Mouse (Mus musculus): ENCODE measurements around the gene Slx4ip. TPM values are rescaled to one million over a fixed set of nuclear protein-coding genes. Genes with fewer than 3 reads are reported as not detected.
"Not testable (repeated sequence)": the region's sequence is repeated elsewhere in the genome, so short reads cannot be mapped to it uniquely, and the experiment has no call there.

Slx4ip gene
- total RNA-seq (2021): 1 to 10 TPM; 6.7 to 8.1 TPM

- peak; percentile 92 for DNase-seq (ENCODE audit: extremely low spot score in 1 of 2, low spot score in 1 of 2)
These were observed at the start of gene Slx4ip, which contains the start of the genes AL731706.1 and Mkks for GRCm38 (mm10) chr2:136891068-136891950. TSS of gene Slx4ip (plus strand) at chr2:136891218. TSS of gene AL731706.1 (minus strand) at chr2:136891389. TSS of gene Mkks (minus strand) at chr2:136891389.

DNA sequence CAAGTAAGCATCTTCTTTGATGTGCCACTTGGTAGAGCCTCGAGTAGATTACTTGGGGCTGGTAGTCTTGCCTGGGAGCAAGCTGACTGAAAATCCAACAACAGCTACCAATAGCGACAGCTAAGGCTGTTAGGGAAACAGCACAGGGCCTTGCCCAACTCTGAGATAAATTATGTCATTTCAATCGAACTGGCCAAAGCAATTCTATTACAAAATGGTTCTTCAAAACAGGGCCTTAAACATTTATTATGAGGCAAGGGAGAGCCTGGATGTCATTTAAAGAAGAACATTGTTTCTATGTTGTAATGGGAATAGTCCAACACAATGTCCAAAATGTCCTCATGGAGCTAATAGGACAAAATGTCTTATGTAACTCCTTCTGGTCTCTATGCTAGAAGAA is 40.7 kb upstream of the Slx4ip start:
- DNase-seq (ENCODE audit: extremely low spot score in 1 of 2, low spot score in 1 of 2): no peak

- DNase-seq (ENCODE audit: extremely low spot score in 1 of 2, low spot score in 1 of 2): no peak
These were observed 36.3 kb upstream of the Slx4ip start for GRCm38 (mm10) chr2:136854543-136855388.

DNA sequence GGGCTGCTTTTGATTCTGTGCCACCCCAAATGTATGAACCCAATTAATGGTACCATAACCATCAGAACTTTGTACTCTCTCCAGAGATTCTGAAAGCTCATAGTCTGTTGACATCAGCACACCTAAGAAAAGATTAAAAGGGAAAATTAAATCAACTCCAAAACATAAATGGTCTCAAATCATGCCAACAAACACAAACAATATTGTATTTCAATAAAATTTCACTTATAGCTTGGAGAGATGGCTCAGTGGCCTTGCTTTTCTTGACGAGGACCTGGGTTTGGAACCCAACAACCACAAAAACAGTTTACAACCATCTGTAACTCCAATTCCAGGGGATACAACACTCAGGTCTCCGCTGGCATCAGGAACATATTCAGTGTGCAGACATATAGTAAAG is 5.4 kb upstream of the Slx4ip start, which contains the start of gene AL731706.2:
Gene AL731706.2 (minus strand): TSS at position 101 of the 400 bp plus-strand sequence.
- DNase-seq (ENCODE audit: extremely low spot score in 1 of 2, low spot score in 1 of 2): no peak

DNA sequence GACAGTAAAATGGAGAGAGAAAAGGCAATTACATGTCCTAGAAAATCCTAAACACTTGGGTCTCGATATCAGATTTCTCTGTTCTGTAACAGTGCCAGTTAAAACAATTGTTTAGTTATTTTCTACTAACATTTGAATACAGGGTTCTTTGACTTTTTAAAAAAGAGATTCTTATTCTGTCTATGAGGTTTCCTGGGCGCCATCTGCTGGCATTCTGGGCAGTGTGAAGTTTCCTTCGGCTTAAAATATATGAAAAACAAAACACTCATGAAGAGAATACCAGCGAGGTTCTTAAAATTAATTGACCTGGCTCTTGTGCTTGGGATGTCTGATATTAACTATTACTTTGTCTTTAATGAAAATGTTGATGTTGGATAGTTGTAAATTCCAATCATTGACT is 4.2 kb upstream of the Slx4ip start:
- peak in 1 of 2 experiments; percentile 63 for DNase-seq (ENCODE audit: extremely low spot score in 1 of 2, low spot score in 1 of 2)

DNA sequence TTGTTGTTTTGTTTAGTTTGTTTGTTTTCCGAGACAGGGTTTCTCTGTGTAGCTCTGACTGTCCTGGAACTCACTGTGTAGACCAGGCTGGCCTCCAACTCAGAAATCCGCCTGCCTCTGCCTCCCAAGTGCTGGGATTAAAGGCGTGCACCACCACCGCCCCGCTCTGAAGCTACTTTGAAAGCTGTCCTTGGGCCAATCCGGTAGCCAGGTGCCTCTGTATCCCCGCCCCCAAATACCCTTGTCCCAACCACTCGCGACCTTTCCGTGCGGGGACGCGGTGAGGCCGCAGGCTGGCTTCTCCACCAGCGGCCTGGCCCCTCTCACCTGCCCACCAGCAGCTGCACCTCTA is 326 bp upstream of the Slx4ip start:
- not testable (repeated sequence) for DNase-seq (ENCODE audit: extremely low spot score in 1 of 2, low spot score in 1 of 2)

DNA sequence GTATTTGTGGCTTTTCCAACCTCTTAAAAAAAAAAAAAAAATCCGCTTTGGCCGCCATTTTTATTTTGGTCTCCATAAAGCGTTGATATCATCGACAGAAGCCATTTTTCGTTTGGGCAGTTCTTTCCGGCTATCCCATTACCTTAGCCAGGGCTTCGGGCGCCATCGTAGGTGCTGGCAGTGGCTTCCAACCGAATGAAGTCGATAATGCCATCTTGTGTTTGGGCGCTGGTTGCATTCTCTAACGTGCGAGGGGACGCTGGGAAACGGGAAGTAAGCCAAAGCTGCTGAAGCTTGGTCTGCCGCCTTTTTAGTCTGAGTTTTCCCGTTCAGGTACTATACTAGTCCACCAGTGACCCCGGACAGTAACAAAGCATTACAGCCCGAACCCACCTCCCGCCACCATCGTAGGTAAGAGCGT is 943 bp downstream of the Slx4ip start:
- DNase-seq (ENCODE audit: extremely low spot score in 1 of 2, low spot score in 1 of 2): peak; percentile 79 to 87

DNA sequence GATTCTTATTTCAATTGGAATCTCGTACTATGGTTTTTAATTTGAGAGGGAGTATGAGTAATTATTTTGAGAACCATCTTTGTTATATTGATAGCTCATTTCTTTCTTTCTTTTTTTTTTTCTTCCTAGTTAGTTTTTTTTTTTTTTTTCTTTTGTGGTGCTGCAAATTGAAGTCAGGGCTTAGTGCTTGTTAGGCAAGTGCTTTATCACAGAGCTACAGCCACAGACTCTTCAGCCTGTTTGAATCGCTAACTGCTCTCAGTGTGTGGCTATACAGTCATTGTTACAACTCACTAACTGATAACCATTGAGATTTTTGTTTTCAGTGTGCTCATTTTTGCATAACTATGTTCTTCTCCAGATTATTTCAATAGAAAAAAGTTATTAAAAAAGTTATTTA is 3.5 kb downstream of the Slx4ip start:
- DNase-seq (ENCODE audit: extremely low spot score in 1 of 2, low spot score in 1 of 2): no peak

DNA sequence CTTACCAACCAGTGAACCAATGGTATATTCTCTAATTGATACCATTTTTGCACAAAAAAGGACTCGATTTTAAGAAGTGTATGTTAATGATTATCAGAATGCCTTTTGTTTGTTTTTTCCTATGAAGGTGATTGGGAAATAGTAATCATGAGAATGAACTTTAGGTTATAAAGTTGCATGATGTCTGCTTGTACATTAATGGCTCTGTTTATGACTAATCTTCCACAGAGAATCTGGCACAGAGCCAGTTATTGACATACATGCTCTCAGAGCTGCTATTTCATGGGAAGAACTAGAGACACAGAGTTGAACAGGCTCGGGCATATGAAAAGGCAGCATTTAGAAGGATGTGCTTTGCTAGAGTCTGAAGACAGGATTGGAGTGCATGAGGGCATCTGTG is 5.1 kb downstream of the Slx4ip start:
- DNase-seq (ENCODE audit: extremely low spot score in 1 of 2, low spot score in 1 of 2): no peak

GRCm38 (mm10) chr2:136908596-136908995 is 17.6 kb downstream of the Slx4ip start:
- DNase-seq (ENCODE audit: extremely low spot score in 1 of 2, low spot score in 1 of 2): no peak

DNA sequence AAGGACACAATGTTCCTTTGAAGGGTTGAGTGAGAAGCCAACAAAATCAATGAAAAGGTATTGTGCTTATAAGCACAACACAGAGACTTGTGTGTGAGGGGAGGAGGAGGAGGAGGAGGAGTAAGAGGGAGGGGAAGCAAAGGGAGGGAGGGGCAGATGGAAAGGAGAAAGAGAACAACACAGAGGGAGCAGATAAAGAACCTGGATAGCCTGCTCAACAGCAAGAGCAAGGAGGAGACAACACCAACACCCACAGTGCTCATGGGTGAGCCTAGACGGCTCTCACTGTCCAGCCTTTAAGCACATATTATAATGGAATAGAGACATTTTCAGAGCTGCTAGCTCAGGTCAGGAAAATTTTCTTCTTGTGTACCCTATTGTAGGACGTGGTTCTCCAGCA is 18.3 kb downstream of the Slx4ip start:
- DNase-seq (ENCODE audit: extremely low spot score in 1 of 2, low spot score in 1 of 2): no peak

DNA sequence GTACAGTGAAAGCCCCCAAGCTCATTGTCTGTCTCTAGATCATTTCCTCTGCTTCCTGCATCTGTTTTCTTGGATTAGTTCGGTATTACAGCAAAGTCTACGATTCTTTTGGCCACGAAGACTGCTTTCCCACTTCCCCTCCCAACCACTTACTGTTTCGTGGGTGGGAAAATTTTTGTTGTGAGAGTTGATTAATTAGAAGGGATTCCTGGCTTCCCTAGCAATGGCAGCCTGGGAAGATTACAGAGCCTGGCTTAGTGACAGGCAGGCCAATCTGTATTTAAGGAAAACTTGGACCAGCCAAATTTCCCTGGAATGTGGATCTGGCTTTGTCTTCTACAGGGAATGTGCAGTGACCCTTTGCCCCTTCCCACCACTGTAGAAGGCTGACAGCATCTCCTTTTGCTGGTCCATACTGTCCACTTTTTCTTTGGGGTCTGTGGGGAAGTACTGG is 21.0 kb downstream of the Slx4ip start:
- DNase-seq (ENCODE audit: extremely low spot score in 1 of 2, low spot score in 1 of 2): no peak

DNA sequence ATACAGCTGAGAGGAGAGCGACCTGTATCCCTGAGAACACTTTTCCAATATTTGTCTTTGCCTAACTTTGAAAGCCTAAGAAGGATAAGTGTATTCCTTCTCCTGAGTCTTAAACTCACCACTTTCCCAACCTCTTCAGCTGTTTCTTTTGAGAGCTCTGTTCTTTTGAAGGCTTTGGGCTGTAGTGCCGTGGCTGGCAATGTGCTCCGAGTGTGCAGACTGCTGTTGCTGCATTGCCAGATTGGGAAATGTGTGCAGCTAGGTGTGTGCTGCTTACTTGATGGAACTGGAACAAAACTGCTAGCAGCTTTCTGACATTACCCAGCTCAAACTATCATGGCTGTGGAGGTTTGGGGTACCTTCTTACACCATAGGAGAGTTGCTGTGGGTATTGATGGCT is 22.0 kb downstream of the Slx4ip start:
- no peak for DNase-seq (ENCODE audit: extremely low spot score in 1 of 2, low spot score in 1 of 2)

GRCm38 (mm10) chr2:136914334-136914902 is 23.4 kb downstream of the Slx4ip start:
- DNase-seq (ENCODE audit: extremely low spot score in 1 of 2, low spot score in 1 of 2): no peak

DNA sequence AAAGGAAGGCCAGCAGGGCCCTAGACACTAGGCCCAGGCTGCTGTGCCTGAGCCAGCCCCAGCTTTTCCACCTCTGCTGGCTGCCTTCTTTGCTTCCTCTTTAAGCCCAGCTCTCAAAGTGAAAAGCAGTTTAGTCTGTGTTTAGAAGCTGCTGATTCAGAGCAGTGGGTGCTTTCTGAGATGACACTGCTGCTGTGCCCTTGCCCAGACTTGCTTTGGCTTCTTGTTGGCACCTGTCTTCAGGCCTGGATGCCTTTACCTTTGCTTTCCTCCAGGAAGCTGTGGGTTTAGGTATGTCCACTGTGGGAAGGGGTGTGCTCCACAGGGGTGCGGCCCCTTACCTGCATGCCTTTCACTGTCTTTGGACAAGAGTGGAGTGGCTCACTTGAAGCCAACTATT is 28.4 kb downstream of the Slx4ip start:
- no peak for DNase-seq (ENCODE audit: extremely low spot score in 1 of 2, low spot score in 1 of 2)

DNA sequence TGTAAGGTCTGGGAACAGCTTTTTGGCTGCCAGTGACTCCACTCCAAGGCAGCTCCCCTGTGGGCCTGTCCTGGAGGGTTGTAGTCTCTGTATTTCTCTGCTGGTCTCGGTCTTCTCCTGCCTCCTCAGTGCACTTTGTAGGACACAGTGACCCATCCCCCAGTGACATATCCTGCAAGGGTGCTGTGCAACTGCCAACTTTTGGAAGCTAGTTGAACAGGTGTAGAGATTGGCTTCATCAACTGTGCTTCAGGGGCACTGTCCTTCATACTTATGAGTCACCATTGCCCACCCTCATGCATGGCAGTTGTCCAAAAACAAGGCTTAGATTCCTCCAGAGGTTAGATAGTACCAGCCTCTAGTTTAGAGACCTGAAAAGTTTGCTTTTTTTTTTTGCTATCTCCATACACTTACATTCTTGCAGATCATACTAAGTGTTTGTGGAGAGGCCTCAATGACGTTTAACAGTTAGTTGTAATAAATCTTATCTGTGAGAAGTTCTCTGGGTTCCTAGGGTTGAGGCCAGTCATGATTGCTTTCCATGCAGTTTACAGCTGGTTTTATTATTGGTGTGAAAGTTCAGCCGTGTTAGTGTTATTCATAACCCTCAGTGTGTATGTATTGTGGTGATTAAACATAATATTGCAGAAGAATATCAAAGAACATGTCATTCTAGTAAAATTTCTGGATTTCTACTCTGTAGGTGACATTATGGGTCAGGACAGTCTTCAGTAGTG is 29.4 kb downstream of the Slx4ip start:
- DNase-seq (ENCODE audit: extremely low spot score in 1 of 2, low spot score in 1 of 2): no peak

DNA sequence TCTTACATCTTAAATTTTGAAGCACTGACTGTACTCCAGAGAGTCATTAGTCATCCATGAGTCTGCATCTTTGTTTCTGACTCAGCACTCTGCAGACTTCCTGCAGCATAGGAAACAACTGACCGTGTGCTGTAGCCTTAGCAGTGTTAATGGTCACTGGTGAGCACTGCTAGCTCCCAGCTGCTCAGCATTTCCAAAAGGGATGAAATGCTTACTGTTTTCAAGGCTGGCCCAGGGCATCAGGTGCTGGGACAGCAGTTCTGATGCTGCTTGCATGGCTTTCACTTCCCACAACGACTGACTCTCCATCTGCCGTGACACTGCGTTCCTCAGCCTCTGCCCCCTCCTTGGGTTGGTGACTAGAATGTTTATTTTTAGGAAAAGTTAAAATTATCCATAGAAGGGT is 30.0 kb downstream of the Slx4ip start:
- DNase-seq (ENCODE audit: extremely low spot score in 1 of 2, low spot score in 1 of 2): no peak

- DNase-seq (ENCODE audit: extremely low spot score in 1 of 2, low spot score in 1 of 2): no peak
These were observed 45.6 kb downstream of the Slx4ip start for GRCm38 (mm10) chr2:136936391-136937288.

DNA sequence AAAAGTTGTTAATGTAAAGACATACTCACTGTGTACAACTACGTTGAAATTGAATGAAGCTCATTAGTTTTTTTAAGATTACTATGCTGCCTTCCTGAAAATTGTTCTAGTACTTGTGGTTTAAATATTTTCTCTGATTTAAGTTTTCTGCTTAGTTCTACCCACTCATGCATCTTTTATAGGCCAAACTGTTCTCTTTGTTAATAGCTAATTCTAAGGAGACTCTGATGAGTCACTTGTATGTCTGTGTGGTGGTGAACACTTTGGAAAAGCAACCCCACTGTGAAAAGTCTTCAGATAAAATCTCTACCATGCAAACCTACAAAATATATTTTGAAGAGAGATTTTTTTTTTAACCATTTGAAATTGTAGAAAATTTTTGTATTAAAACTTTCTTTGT is 47.2 kb downstream of the Slx4ip start:
- no peak for DNase-seq (ENCODE audit: extremely low spot score in 1 of 2, low spot score in 1 of 2)
